Mouse (Mus musculus) midbrain, embryonic 14.5 days (tissue): ENCODE measurements around the gene Hdgf. TPM values are rescaled to one million over a fixed set of nuclear protein-coding genes. Genes with fewer than 3 reads are reported as not detected.

Experiments used
- ATAC-seq: fragments of 200-750 bp; cut with Nextera tagmentation; 2 replicates; pipeline ENCODE4 v1.8.0; 2017; ENCODE audit warnings: moderate number of reproducible peaks, moderate library complexity; ENCODE audit not compliant: low FRiP score, low TSS enrichment
- DNase-seq: peaks from one replicate; pipeline ENCODE4 v3.0.0-alpha.2; 2015
- H3K27ac ChIP-seq: fragments of 300-500 bp; sonication (generic); replicated peaks from 2 replicates; pipeline ENCODE4 v1.5.1; 2014; ENCODE audit warnings: mild to moderate bottlenecking, low read depth, low read length, moderate library complexity
- H3K27me3 ChIP-seq: fragments of 300-500 bp; sonication (generic); 2 replicates; pipeline ENCODE4 v1.6.1; 2014; ENCODE audit warnings: low read length, control low read depth, mixed read lengths; ENCODE audit not compliant: control insufficient read depth, insufficient read depth
- H3K36me3 ChIP-seq: fragments of 300-500 bp; sonication (generic); 2 replicates; pipeline ENCODE4 v1.6.1; 2014; ENCODE audit warnings: low read length, control low read depth; ENCODE audit not compliant: control insufficient read depth, insufficient read depth
- H3K4me1 ChIP-seq: fragments of 300-500 bp; sonication (generic); 2 replicates; pipeline ENCODE4 v1.6.1; 2014; ENCODE audit warnings: mild to moderate bottlenecking, antibody characterized with exemption, low read length, control low read depth; ENCODE audit not compliant: control insufficient read depth, insufficient read depth
- H3K4me2 ChIP-seq: fragments of 300-500 bp; sonication (generic); 2 replicates; pipeline ENCODE4 v1.6.1; 2014; ENCODE audit warnings: mild to moderate bottlenecking, low read length, moderate library complexity
- H3K4me3 ChIP-seq: fragments of 300-500 bp; sonication (generic); replicated peaks from 2 replicates; pipeline ENCODE4 v1.5.1; 2014; ENCODE audit warnings: low read depth, low read length
- H3K9ac ChIP-seq: fragments of 300-500 bp; sonication (generic); replicated peaks from 2 replicates; pipeline ENCODE4 v1.6.1; 2014; ENCODE audit warnings: mild to moderate bottlenecking, low read length, moderate library complexity
- H3K9me3 ChIP-seq: fragments of 300-500 bp; sonication (generic); 2 replicates; pipeline ENCODE4 v1.6.1; 2016; ENCODE audit warnings: low read length, control low read depth, mixed read lengths; ENCODE audit not compliant: control insufficient read depth
- WGBS: fragments of 180-500 bp; shearing (Covaris S2); extraction: QIAGEN DNeasy Blood & Tissue Kit; methylation state at CpG from one replicate; pipeline ENCODE4 v1.1.7; 2014; 5-methylcytosine and 5-hydroxymethylcytosine counted together
- polyA plus RNA-seq: library from polyadenylated mRNA; unstranded; fragments of >200 nt; fragmentation: Nextera tagmentation; extraction: Ambion mirVana; gene quantifications from 2 replicates; pipeline ENCODE4 v1.2.1, GENCODE M21; 2014

Gene Hdgf
- polyA plus RNA-seq, 1 experiment from 2014 or later, result 185 TPM

- peak overlapping the region; percentile 66 for H3K27ac ChIP-seq
- H3K36me3 ChIP-seq, result no peaks in the 10 kb centered on the region
- no peaks in the 10 kb centered on the region for H3K9me3 ChIP-seq
- H3K9ac ChIP-seq, result peak overlapping the region; percentile 39; the same call in 1 of the 2 replicates
- 0 out of 2 replicates have a peak overlapping the region, but pooled peaks have one; percentile 5 for H3K4me3 ChIP-seq
- H3K4me2 ChIP-seq, result peak overlapping the region; percentile 58
- ATAC-seq, result no peak
- peak; percentile 39 for DNase-seq
- H3K27me3 ChIP-seq, result no peaks in the 10 kb centered on the region
- WGBS, result 5% methylated on average over 13 of the region's 13 CpGs
- peaks cover 70% of the 10 kb centered on the region for H3K4me1 ChIP-seq
Measured at GRCm38 (mm10) chr3:87949955-87950515, 43.9 kb downstream of the Hdgf start.

- peaks cover 53% of the 10 kb centered on the region for H3K4me1 ChIP-seq
- ATAC-seq (no peak), DNase-seq (no peak)
- peak overlapping the region; percentile 48 for H3K4me2 ChIP-seq
- H3K9me3 ChIP-seq, result no peaks in the 10 kb centered on the region
- H3K27me3 ChIP-seq, result no peaks in the 10 kb centered on the region
- no peak overlapping the region for H3K4me3 ChIP-seq
- H3K9ac ChIP-seq, result peak overlapping the region; percentile 35; the same call in 1 of the 2 replicates
- no peaks in the 10 kb centered on the region for H3K36me3 ChIP-seq
- H3K27ac ChIP-seq, result no peak overlapping the region
- WGBS, result 17% methylated on average over 12 of the region's 12 CpGs
Measured at GRCm38 (mm10) chr3:87951946-87952345, 45.8 kb downstream of the Hdgf start.

GRCm38 (mm10) chr3:87952440-87952839 is 46.3 kb downstream of the Hdgf start:
- Histone ChIP-seq H3K27me3 (no peaks in the 10 kb centered on the region), H3K4me1 (peaks cover 48% of the 10 kb centered on the region), H3K4me2 (peak overlapping the region; percentile 48), H3K27ac (no peak overlapping the region; the same call in 1 of the 2 replicates), H3K9me3 (no peaks in the 10 kb centered on the region), H3K9ac (peak overlapping the region; percentile 35; the same call in 1 of the 2 replicates), H3K36me3 (no peaks in the 10 kb centered on the region), H3K4me3 (no peak overlapping the region)
- DNase-seq, result peak; percentile 63
- 5% methylated on average over 5 of the region's 5 CpGs for WGBS
- no peak for ATAC-seq

- H3K4me1 ChIP-seq, result peaks cover 14% of the 10 kb centered on the region
- DNase-seq, result no peak
Measured at GRCm38 (mm10) chr3:87958056-87958455, 51.9 kb downstream of the Hdgf start.

GRCm38 (mm10) chr3:87958476-87958875 is 52.4 kb downstream of the Hdgf start:
- no peaks in the 10 kb centered on the region for H3K9me3 ChIP-seq
- DNase-seq (no peak), ATAC-seq (no peak)
- peaks cover 12% of the 10 kb centered on the region for H3K4me1 ChIP-seq
- H3K9ac ChIP-seq, result no peak overlapping the region
- H3K36me3 ChIP-seq, result no peaks in the 10 kb centered on the region
- no peak overlapping the region for H3K4me3 ChIP-seq
- H3K27me3 ChIP-seq, result no peaks in the 10 kb centered on the region
- 39% methylated on average over 4 of the region's 4 CpGs for WGBS
- H3K27ac ChIP-seq, result no peak overlapping the region
- H3K4me2 ChIP-seq, result no peak overlapping the region

More at GRCm38 (mm10) chr3:87958056-87958455, 51.9 kb downstream of the Hdgf start:
- no peaks in the 10 kb centered on the region for H3K27me3 ChIP-seq
- 15% methylated on average over 1 of the region's 1 CpGs for WGBS
- no peaks in the 10 kb centered on the region for H3K36me3 ChIP-seq
- H3K4me2 ChIP-seq, result no peak overlapping the region
- no peak overlapping the region for H3K9ac ChIP-seq
- no peak overlapping the region for H3K27ac ChIP-seq
- no peak overlapping the region for H3K4me3 ChIP-seq
- no peaks in the 10 kb centered on the region for H3K9me3 ChIP-seq
- ATAC-seq, result no peak

GRCm38 (mm10) chr3:87958967-87959366 is 52.8 kb downstream of the Hdgf start:
- Histone ChIP-seq H3K9ac (no peak overlapping the region), H3K4me2 (no peak overlapping the region), H3K36me3 (no peaks in the 10 kb centered on the region), H3K4me3 (no peak overlapping the region), H3K27me3 (no peaks in the 10 kb centered on the region), H3K4me1 (peaks cover 12% of the 10 kb centered on the region), H3K9me3 (no peaks in the 10 kb centered on the region), H3K27ac (no peak overlapping the region)
- 35% methylated on average over 1 of the region's 1 CpGs for WGBS
- DNase-seq (no peak), ATAC-seq (no peak)

GRCm38 (mm10) chr3:87959371-87959770 is 53.2 kb downstream of the Hdgf start:
- DNase-seq, result no peak
- Histone ChIP-seq H3K36me3 (no peaks in the 10 kb centered on the region), H3K4me1 (peaks cover 12% of the 10 kb centered on the region), H3K27ac (peak overlapping the region; percentile 90; the same call in 1 of the 2 replicates), H3K4me3 (no peak overlapping the region), H3K27me3 (no peaks in the 10 kb centered on the region), H3K9ac (no peak overlapping the region), H3K4me2 (no peak overlapping the region), H3K9me3 (no peaks in the 10 kb centered on the region)
- WGBS, result 65% methylated on average over 7 of the region's 7 CpGs
- no peak for ATAC-seq

- ATAC-seq, result no peak
- no peaks in the 10 kb centered on the region for H3K9me3 ChIP-seq
- 1% methylated on average over 10 of the region's 10 CpGs for WGBS
Measured at GRCm38 (mm10) chr3:87960191-87960585, 54.1 kb downstream of the Hdgf start.

GRCm38 (mm10) chr3:87960586-87961191 is 54.6 kb downstream of the Hdgf start:
- H3K27ac ChIP-seq, result peak overlapping the region; percentile 90
- DNase-seq (peak; percentile 96), ATAC-seq (peak; percentile 97)
- H3K9ac ChIP-seq, result peak overlapping the region; percentile 51
- no peaks in the 10 kb centered on the region for H3K9me3 ChIP-seq
- H3K4me3 ChIP-seq, result peak overlapping the region; percentile 37
- H3K27me3 ChIP-seq, result no peaks in the 10 kb centered on the region
- H3K36me3 ChIP-seq, result no peaks in the 10 kb centered on the region
- WGBS, result under 1% methylated on average over 27 of the region's 27 CpGs
- H3K4me1 ChIP-seq, result peaks cover 12% of the 10 kb centered on the region
- peak overlapping the region; percentile 70 for H3K4me2 ChIP-seq

More at GRCm38 (mm10) chr3:87960191-87960585, 54.1 kb downstream of the Hdgf start:
- Histone ChIP-seq H3K27me3 (no peaks in the 10 kb centered on the region), H3K27ac (peak overlapping the region; percentile 90), H3K4me1 (peaks cover 12% of the 10 kb centered on the region), H3K4me2 (peak overlapping the region; percentile 70), H3K4me3 (peak overlapping the region; percentile 37), H3K36me3 (no peaks in the 10 kb centered on the region), H3K9ac (peak overlapping the region; percentile 51; the same call in 1 of the 2 replicates)
- no peak for DNase-seq
